Mouse (Mus musculus): ENCODE data around the gene Trim56. TPM values are rescaled to one million over a fixed set of nuclear protein-coding genes. Genes with fewer than 3 reads are reported as not detected.
A peak's percentile ranks its signal among the peaks of the same experiment; 100 is the strongest.
"Not testable (repeated sequence)": the region's sequence is repeated elsewhere in the genome, so short reads cannot be mapped to it uniquely, and the experiment has no call there.

The Trim56 gene
- total RNA-seq (2021) = 38.1 and 39.8 TPM in 2 replicates
- long read RNA-seq, experiment 1, partial matches to known transcripts = 0 of 5 reads
- long read RNA-seq, experiment 1, other reads (novel, unspliced or antisense) = 5 of 5 reads
- long read RNA-seq, experiment 2, partial matches to known transcripts = 0 of 10 reads
- long read RNA-seq, experiment 2, other reads (novel, unspliced or antisense) = 10 of 10 reads

DNA sequence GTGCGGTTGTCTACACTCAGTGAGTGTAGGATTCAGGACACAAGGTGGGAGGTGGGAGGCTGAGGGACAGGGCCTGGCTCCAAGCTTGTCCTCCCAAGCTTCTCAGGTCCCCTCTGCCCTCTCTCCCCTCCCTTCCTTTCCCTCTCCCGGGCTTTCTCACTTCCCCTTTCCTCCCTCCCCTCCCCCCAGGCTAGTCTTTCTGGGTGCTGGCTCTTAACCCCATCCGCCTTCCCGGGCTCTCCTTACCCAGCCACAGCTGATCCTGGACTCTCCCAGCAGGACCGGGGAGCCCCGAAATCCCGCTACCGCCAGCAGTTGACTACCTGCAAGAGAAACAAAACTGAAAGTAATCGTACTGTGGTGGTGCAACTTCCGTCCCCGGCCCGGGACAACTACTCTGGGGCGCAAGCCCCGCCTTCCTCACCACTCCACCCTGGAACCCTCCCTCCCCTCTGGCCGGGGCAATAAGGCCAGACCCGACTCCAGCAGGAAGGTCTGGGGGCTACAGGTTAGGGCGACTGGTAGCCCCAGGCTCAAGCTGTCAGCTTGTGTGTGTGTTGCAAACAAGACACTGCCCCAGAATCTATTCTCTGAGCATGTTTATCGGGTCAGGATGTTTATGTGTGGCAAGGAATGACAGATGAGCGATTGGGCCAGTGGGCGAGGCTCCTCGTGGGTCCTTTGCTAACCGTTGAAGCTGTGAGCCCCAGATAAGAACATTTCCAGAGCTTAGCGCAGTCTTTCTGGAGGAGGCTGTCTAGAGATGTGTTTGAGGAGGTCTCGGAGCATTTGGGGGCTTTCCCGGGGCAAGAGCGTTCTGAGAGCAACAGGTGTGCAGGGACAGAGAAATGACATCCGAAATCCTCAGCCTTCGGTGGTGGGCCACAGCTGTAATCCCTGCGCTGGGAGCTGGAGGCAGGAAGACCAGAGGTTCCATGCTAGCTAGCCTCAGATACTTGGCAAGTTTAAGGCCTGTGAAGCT, at the start of gene Trim56:
Gene Trim56 (minus strand): TSS at position 344 of the 982 bp plus-strand sequence.
- peak; percentile 90 for DNase-seq

DNA sequence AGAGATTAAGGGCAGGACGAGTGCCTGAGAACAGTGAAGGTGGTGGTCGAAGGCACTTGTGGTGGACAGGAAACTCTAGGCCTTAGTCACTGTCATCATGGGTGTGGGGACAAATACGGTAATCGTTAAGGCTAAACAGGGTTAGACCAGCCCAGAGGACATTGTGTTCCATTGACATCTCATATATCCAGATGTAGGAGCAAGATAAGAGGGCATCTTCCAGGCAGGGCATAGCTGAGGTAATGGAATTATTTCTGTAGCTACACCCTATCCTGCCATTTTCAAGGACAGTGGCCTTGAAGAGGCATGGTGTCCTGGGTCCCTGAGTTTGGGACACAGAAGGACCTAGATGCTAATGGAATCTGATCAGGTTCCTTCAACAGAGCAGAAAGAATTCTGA, 45.8 kb upstream of the Trim56 start:
- DNase-seq = no peak

DNA sequence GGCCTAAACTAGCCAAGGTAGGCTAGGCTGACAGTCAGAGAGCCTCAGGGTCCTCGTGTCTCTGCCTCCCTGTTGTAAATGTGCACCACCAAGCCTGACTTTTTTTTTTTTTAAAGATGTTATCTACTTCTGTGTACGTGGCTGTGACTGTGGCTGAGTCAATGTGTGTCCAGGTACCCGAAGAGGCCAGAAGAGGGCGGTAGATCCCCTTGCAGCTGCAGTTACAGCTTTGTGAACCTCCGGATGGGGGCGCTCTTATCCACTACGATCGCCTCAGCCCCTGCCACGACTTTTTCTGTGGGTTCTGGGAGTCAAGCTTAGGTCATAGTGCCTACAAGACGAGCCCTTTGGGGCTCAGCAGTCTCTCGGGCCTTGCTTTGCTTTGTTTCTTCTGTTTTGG, 43.5 kb upstream of the Trim56 start:
- DNase-seq = peak; percentile 67

DNA sequence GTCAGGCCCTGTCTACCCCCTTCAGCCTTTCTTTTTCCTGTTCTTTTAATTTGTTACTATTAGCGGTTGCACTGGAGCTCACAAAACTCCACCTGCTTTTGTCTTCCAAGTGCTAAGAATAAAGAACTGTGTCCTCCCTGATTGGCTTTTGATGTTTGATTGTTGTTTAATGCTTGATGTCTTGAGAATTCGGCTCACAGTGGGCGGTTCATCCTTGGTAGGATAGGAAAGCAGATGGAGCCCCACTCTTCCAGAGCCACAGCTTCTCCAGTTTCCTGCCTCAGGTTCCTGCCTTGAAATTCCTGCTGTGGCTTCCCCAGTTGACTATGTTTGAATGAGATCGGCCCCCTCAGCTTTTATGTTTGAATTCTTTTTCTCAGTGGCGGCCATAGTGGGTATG, 37.3 kb upstream of the Trim56 start:
- no peak for DNase-seq

DNA sequence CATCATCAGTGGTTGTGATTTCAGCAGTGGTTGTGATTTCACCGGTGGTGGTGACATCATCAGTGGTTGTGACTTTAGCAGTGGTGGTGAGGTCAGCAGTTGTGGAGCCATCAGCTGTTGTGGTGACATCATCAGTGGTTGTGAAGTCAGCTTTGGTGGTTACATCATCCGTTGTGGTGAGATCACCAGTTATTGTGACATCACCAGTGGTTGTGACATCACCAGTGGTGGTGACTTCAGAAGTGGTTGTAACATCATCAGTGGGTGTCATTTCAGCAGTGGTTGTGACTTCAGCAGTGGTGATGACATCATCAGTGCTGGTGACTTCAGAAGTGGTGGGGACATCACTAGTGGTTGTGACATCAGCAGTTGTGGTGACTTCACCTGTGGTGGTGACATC, 36.6 kb upstream of the Trim56 start:
- DNase-seq = no peak

DNA sequence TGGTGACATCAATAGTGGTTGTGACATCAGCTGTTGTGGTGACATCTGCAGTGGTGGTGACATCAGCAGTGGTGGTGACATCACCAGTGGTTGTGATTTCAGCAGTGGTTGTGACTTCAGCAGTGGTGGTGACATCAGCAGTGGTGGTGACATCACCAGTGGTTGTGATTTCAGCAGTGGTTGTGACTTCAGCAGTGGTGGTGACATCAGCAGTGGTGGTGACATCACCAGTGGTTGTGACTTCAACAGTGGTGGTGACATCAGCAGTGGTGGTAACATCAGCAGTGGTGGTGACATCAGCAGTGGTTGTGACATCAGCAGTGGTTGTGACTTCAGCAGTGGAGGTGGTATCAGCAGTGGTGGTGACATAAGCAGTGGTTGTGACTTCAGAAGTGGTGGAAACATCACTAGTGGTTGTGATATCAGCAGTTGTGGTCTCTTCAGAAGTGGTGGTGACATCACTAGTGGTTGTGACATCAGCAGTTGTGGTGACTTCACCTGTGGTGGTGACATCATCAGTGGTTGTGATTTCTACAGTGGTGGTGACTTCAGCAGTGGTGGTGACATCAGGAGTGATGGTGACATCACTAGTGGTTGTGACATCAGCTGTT, 33.4 kb upstream of the Trim56 start, which contains the start of gene Muc3:
Gene Muc3 (minus strand): TSS at position 51 of the 611 bp plus-strand sequence.
- not testable (repeated sequence) for DNase-seq

DNA sequence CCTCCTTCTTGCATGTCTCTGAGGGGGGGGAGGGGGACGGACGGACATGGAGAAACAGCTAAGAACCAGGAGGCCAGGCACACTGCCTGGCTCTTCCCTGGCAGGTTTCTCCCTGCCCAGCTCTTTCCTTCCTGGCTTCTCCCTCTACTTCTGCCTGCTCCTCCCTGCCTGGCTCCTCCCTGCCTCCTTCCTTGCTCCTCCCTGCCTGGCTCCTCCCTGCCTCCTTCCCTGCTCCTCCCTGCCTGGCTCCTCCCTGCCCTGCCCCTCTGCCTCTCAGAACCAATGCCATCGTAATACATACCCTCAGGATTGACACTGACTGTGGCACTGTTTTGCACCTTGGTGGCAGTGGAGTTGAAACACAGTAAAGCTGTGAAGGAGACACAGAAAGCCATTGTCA, 24.8 kb upstream of the Trim56 start:
- no peak for DNase-seq

DNA sequence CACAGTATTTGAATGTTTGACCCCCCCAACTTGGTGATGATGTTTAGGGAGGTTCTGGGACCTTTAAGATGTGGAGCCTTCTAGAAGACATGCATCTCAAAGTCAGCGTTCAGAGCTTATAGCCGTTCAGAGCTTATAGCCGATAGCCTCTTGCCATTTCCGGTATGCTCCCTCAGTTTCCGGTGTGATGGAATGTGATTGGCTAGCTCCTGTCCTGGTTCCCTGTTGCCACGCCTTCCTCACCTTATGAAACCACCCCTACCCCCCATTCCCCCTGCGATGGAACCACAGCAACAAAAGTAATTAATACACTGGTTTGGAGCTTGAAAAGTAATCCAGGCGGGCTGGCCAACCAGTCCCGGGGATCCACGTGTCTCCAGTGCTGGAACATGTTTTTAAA, 23.0 kb upstream of the Trim56 start:
- DNase-seq = no peak

DNA sequence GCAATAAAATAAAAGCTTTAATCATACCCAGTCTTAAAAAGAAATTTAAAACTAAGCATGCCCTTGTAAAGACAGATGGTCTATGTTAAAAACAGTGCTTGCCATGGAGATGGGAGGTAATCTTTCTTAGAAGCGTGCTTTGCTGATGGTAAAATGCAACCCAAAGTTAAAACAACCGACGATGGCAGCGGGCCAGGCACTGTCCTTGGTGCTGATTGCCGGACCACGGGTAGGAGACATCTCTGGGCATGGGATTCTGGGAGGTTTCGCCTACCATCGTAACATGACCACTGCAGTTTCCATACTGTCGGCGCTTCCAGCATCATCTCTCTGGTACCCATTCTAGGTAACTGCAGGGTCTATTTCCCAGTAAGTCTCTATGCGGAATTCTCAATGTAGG, 18.9 kb upstream of the Trim56 start:
- peak; percentile 75 for DNase-seq

DNA sequence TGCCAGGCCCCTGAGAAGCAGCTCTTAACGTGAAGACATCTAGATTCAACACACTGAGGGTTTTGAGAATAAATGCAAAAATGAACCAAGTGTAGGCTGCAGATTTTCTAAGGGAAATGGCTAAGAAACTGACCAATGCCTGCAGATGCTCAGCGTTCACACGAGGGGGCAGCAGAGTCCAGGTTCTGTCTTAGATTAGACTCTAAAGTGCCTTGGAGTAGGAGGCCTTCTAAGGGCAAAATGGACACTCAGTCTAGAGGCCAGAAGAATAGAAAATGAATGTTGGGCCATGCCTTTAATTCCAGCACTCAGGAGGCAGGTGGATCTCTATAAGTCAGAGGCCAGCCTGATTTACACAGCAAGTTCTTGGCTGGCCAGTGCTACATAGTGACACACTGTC, 15.5 kb upstream of the Trim56 start:
- peak; percentile 81 for DNase-seq

DNA sequence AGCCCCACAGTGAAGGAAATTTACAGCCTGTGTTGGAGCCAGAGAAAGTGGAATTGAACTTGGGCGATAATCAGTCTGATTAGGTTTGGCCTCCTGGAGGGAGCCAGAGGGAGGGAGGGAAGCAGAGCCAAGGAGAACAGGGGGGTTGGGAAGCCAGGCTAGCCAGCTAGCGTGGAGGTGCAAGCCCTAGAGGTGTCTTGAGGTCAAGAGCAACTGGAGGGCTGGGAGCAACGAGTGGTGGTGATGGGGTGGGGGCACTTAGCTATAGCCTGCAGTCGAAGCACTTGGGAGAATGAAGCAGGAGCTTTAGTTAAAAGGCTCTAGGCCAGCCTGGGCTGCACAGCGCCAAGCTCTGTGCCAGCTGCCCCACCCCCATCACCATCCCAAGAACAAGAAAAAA, 13.3 kb upstream of the Trim56 start:
- no peak for DNase-seq

DNA sequence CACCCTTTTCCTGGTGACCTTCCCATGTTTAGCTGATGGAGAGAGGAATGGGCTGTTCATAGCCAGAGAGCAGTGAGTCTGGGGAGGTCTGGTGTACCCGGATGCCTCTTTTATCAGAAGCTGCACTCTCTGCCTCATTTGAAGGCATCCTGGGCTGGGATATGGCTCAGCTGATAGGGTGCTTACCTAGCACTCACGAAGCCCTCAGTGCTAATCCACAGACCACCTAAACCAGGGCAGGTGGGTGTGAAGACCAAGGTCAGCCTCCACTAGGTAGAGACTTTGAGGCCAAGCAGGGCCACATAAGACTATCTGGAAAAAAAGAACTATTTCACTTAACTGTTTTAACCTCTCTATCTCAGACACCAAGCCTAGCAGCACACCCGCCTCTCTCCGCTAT, 7.5 kb upstream of the Trim56 start:
- no peak for DNase-seq

DNA sequence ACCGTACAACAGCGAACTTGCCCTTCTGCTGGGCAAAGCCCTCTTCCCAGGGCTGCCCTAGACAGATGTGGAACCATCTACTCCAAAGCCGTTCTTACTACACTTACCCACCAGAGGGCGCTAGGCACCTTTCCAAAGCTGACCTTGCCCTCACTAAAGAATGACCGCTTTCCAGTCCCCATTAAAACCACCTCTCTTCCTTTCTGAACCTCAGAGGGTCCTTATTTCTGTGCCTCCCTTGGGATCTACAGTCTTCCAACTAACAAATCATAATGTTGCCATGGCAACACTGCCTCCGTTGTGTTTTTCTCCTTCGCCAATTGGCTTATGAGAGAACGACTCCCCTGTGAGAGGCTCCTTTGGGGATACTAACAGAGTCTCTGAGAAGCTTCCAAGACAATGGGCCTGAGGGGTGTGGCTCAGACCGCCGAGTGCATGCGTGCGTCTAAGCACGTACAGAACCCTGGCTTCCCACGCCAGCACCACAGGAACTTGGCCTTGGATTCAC, 6.7 kb upstream of the Trim56 start:
- DNase-seq = peak; percentile 89

DNA sequence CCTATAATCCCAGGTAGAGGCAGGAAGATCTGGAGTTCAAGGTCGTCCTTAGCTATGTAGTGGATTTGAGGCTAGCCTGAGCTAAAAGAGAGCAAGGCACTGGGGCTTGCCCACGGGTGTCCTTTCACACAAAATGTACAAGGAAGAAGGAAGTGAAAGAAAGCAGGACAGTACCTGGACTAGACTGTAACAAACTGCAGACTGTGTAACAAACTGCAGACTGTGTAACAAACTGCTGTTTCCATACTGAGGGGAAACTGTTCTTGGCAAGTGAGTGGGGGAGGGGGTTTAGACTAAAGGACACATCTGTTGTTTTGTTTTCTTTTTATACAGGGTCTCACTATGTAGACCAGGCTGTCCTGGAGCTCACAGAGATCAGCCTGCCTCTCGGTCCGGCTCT, 5.3 kb upstream of the Trim56 start:
- DNase-seq = no peak

DNA sequence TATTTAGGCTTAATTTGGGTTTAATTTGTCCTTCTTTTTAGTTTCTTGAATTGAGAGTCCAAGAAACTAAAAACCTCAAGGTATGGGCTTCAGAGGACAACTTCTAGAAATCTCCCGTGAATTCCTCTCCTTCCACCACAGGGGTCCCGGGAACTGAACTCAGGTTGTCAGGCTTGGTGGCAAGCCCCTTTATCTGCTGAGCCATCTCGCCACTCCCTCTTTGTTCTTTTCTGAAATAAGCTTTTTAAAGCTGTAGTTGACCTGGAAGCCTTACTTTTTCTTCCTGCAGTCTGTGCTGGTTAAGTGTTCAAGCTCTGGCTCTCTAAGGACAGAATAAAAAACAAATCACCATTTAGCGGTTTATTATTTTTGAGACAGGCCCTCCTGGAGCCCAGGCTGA, 2.9 kb upstream of the Trim56 start:
- no peak for DNase-seq

DNA sequence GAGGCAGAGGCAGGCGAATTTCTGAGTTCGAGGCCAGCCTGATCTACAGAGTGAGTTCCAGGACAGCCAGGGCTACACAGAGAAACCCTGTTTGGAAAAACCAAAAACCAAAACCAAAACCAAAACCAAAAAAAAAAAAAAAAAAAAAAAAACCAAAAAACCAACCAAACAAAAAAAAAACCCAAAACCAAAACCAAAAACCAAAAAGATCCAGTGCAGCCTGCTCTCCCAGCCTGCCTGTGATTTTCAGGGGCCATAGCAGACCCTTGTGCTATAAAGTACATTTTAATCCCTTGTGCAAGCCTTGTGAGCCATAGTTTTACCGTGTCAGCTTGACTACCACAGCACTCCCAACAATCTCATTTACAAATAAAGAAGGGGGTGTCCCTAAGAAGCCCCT, 2.0 kb upstream of the Trim56 start:
- not testable (repeated sequence) for DNase-seq

DNA sequence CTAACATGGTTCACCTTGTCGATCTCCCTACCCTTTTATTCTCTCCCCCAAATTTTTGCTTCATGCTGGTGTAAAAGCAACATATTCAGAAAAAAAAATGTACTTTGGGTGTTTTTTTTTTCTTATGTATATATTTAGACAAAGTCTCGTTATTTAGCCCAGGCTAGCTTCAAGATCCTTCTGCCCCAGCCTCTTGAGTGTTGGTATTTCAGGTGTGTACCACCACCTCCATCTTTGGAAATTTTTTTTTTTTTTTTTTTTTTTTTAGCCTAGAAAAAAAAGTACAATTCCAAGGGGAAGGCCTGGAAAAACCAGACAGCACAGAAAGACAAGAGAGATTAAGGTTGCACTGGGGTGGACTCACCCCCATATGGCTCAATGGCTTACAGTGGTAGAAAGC, 978 bp upstream of the Trim56 start:
- no peak for DNase-seq

DNA sequence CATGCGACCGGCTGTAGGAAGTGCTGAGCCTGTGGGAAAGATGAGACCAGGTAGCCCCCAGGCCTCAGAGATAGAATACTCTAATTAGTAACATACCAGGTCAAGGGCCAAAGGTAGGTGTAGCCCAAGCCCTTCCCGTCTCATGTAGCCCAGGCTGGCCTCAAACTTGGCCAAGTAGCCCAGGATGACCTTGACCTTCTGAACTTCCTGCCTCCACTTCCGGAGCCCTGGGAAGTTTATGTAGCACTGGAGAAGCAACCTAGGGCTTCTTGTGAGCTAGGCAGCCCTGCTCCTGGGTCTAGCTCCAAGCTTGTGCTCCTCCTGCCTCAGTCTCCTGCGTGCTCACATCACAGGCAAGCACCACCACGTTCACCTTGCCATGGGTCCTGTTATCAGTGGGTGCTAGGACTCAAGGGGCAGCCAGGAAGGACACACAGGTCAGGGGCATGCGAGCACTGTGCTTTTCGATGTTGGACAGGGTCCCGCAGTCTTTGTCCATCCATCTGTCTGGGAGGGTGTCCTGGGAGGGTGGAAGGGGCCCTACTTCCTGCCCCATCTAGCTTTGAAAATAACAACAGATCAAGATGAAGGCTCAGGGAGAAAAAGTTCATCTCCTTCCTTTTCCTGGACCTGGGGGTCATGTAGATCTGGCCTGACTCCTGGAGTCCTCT, 983 bp downstream of the Trim56 start:
- no peak for DNase-seq

DNA sequence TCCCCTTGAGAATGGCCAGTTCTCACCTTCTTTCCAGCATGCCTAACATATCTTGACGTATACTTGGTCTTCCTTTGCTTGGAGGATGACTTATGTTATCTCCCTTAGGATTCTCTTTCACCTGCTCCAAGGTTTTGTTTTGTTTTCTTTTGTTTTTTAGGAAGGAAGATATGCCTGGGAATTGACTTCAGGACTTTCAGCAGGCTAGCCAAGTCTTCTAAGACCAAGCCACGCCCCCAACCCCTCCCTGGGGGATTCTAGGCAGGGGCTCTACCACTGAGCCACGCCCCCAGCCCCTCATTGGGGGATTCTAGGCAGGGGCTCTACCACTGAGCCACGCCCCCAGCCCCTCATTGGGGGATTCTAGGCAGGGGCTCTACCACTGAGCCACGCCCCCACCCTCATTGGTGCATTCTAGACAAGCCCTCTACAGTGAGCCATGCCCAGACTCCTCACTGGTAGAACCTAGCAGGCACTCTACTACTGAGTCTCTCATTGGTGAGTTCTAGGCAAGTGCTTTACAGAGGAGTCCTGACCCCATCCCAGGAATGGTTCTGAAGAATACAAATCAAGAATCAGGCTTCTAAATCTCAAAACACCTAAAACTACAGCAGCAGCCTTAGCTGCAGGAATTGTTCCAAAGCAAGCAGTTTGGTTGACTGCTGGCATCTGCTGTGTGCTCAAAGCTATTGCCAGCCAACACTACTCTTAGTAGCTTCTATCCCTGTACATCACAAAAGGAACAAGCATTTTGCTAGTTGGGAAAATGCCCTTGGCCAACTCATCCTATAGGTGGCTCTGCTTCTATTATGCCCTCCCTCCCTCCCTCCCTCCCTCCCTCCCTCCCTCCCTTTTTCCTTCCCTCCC, 4.2 kb downstream of the Trim56 start:
- DNase-seq = peak; percentile 32

DNA sequence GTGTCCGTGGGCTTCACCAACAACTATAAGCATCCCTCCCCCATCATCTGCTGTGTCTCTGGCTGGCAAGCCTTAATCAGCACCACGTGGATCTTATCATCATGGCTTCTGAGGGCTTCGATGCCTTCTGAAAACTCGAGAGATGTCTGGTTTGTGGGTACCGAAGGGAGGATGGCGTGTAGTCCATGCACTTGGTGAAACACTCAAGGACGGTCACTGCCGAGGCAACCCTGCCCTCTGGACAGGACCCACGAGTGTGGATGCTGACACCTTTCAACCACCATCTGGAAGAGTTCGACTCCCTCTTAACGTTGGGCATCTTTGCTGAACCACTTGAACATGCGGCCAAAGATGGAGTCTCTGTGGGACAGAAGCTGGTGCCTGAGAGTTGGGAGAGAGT, 5.1 kb downstream of the Trim56 start:
- no peak for DNase-seq

DNA sequence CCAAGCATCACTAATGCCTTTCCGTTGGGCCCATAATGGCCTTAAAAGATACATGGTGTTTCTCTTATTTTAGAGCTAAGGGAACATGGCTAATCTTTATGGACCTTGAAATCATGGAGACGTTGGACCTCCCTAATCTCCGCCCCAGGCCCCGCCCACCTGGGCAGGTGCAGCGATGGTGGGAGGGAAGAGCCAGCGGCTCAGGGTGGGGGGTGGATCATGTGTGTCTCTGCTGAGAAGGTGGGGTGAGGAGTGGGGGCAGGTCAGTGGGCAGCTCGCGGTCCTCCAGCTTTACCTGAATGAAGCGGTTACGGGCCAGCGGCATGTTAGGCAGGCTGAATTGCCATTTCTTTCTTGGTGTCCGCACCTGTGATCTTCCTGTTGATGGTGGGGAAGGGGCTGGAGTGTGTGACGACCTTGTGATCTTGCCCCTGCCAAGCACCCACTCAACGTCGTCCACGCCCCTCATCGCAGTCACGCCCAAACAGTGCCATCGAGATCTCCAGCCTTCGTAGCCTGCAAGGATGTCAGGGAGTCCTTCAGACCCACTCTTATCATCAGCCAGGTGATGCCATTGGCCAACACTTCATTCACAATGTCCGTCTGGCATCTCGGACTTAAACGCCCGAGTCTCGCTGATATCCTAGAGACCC, 5.9 kb downstream of the Trim56 start:
- no peak for DNase-seq
